Mouse (Mus musculus) embryo, embryonic 10.5 days (tissue): ENCODE results near the gene Zscan20.

Experiments used
- DNase-seq: peaks from one replicate; pipeline ENCODE4 v3.0.0-alpha.2; 2015; ENCODE audit warnings: low spot score

Gene Zscan20

GRCm38 (mm10) chr4:128609925-128610402, at the start of gene Zscan20:
Gene Zscan20, minus strand, starts transcription at chr4:128610098.
- DNase-seq = peak; percentile 99

GRCm38 (mm10) chr4:128655446-128655845, 45.5 kb upstream of the Zscan20 start:
- no peak for DNase-seq

- peak; percentile 98 for DNase-seq
Measured at GRCm38 (mm10) chr4:128654505-128655381, 44.8 kb upstream of the Zscan20 start, which contains the start of gene Phc2. Gene Phc2, plus strand, starts transcription at chr4:128654702.

GRCm38 (mm10) chr4:128652584-128653298, 42.8 kb upstream of the Zscan20 start:
- DNase-seq = peak; percentile 44

- no peak for DNase-seq
Measured at GRCm38 (mm10) chr4:128651530-128651929, 41.6 kb upstream of the Zscan20 start.

GRCm38 (mm10) chr4:128648567-128649255, 38.8 kb upstream of the Zscan20 start:
- peak; percentile 42 for DNase-seq

GRCm38 (mm10) chr4:128646762-128647161, 36.9 kb upstream of the Zscan20 start:
- DNase-seq = peak; percentile 42

- peak; percentile 38 for DNase-seq
Measured at GRCm38 (mm10) chr4:128645896-128646295, 36.0 kb upstream of the Zscan20 start.

- peak; percentile 55 for DNase-seq
Measured at GRCm38 (mm10) chr4:128641766-128642717, 32.1 kb upstream of the Zscan20 start.

- no peak for DNase-seq
Measured at GRCm38 (mm10) chr4:128638265-128638923, 28.5 kb upstream of the Zscan20 start.

GRCm38 (mm10) chr4:128637250-128637649, 27.4 kb upstream of the Zscan20 start:
- no peak for DNase-seq

GRCm38 (mm10) chr4:128635894-128636585, 26.1 kb upstream of the Zscan20 start:
- DNase-seq = no peak

GRCm38 (mm10) chr4:128635451-128635850, 25.6 kb upstream of the Zscan20 start:
- DNase-seq = no peak

- no peak for DNase-seq
Measured at GRCm38 (mm10) chr4:128621109-128621508, 11.2 kb upstream of the Zscan20 start.

- no peak for DNase-seq
Measured at GRCm38 (mm10) chr4:128620572-128620971, 10.7 kb upstream of the Zscan20 start.

- no peak for DNase-seq
Measured at GRCm38 (mm10) chr4:128618963-128619362, 9.1 kb upstream of the Zscan20 start.

GRCm38 (mm10) chr4:128618246-128618911, 8.5 kb upstream of the Zscan20 start, which contains the start of gene Tlr12:
Gene Tlr12, minus strand, starts transcription at chr4:128618619.
- no peak for DNase-seq

- DNase-seq = no peak
Measured at GRCm38 (mm10) chr4:128617363-128618120, 7.6 kb upstream of the Zscan20 start.
